In genomic region chr7:19344237-19344847, GRCm38 (mm10) we compare ENCODE assay signal across 8 mouse cellular contexts. TPM values are rescaled to one million over a fixed set of nuclear protein-coding genes. Genes with fewer than 3 reads are reported as not detected.
DNase-seq lines count a peak whose midpoint lies in the region; ATAC-seq and TF ChIP-seq lines count a peak whose summit lies in the region.

TSS of gene Ercc1 (plus strand) at chr7:19344778.

- H3K27ac ChIP-seq in forebrain, embryonic 13.5 days = peak within 1 kb of the TSS; percentile 84
- H3K27ac ChIP-seq in limb, embryonic 14.5 days (replicated peaks; ENCODE audit: low read depth, low read length) = peak within 1 kb of the TSS; percentile 81

- peak within 1 kb of the TSS; percentile 84 for H3K4me2 ChIP-seq in forebrain, embryonic 13.5 days
- H3K4me2 ChIP-seq in limb, embryonic 14.5 days (replicated peaks; ENCODE audit: low read depth, low read length, severe bottlenecking) = peak within 1 kb of the TSS; percentile 88

- in situ Hi-C loops in Patski (cut with MboI; ENCODE audit: low pct_unique_long_range_greater_than_20kb) = loop anchor here (5.0 kb wide), 1 partner anchor 42 kb away; no protein-coding TSS in a partner anchor

- CTCF ChIA-PET in Patski (lab: Charles Lee) = interaction anchor here (1.0 to 4.9 kb wide), 11 partner anchors 17 to 135 kb away, joined by 3 to 57 read pairs (median 10); no protein-coding TSS in a partner anchor

- peak; percentile 11 for ATAC-seq in Patski
- no peak for ATAC-seq in forebrain, embryonic 13.5 days
- ATAC-seq in limb, embryonic 14.5 days (ENCODE audit: low FRiP score, low read depth) = no peak

- H3K36me3 ChIP-seq in forebrain, embryonic 13.5 days (ENCODE audit: poor library complexity, severe bottlenecking) = peaks cover 15% of the 10 kb centered on the region
- H3K36me3 ChIP-seq in limb, embryonic 14.5 days (ENCODE audit: control insufficient read depth, insufficient read depth, low read length) = peaks cover 19% of the 10 kb centered on the region
- no peaks in the 10 kb centered on the region; the same call in 1 of the 2 replicates for H3K36me3 ChIP-seq in splenic B cell, adult 2 months (ENCODE audit: control insufficient read depth, insufficient read depth, low read length, poor library complexity, severe bottlenecking)

- DNase-seq in layer of hippocampus, adult 18-20 months (ENCODE audit: low spot score in 2 of 2) = no peak
- no peak for DNase-seq in layer of hippocampus, adult 9-11 months
- DNase-seq in Patski (ENCODE audit: low read depth, low spot score) = no peak
- no peak for DNase-seq in heart, postnatal 4 days
- peak; percentile 21 for DNase-seq in limb, embryonic 14.5 days (ENCODE audit: low spot score)
- DNase-seq in splenic B cell, adult 2 months (ENCODE audit: low read depth, low spot score) = peak; percentile 54
- no peak for DNase-seq in ovary, adult 18-20 months (ENCODE audit: low spot score)

- H3K9ac ChIP-seq in forebrain, embryonic 13.5 days = peak within 1 kb of the TSS; percentile 77
- H3K9ac ChIP-seq in limb, embryonic 14.5 days (ENCODE audit: low read depth, low read length, severe bottlenecking) = peak within 1 kb of the TSS; percentile 66

- peak within 1 kb of the TSS; percentile 70 for H3K4me3 ChIP-seq in forebrain, embryonic 13.5 days
- H3K4me3 ChIP-seq in limb, embryonic 14.5 days (replicated peaks; ENCODE audit: low read length) = peak within 1 kb of the TSS; percentile 60

- peaks cover 36% of the 10 kb centered on the region for H3K4me1 ChIP-seq in forebrain, embryonic 13.5 days
- H3K4me1 ChIP-seq in limb, embryonic 14.5 days (ENCODE audit: control insufficient read depth, insufficient read depth, low read length) = peaks cover 23% of the 10 kb centered on the region

- POLR2A ChIA-PET in Patski (lab: Charles Lee) = interaction anchor here (0.5 to 1.4 kb wide), 4 partner anchors 35 to 55 kb away, joined by 3 to 5 read pairs (median 4); partner anchors contain the start of gene Fosb

- TF ChIP-seq CTCF in Patski (IDR thresholded peaks at IDR 0.05) = no peak

- H3K9me3 ChIP-seq in forebrain, embryonic 13.5 days (replicated peaks) = no peaks in the 10 kb centered on the region
- no peaks in the 10 kb centered on the region for H3K9me3 ChIP-seq in limb, embryonic 14.5 days (ENCODE audit: control insufficient read depth, low read length)

- no peak for TF ChIP-seq POLR2A in limb, embryonic 14.5 days (IDR thresholded peaks at IDR 0.05; ENCODE audit: borderline replicate concordance, extremely low read depth, insufficient read depth, insufficient read length)

- whole genome bisulfite sequencing in forebrain, embryonic 13.5 days = 27% methylated on average over 12 of the region's 12 CpGs
- WGBS in limb, embryonic 14.5 days = 25% methylated on average over 12 of the region's 12 CpGs

- H3K27me3 ChIP-seq in Patski = no peaks in the 10 kb centered on the region
- H3K27me3 ChIP-seq in forebrain, embryonic 13.5 days = peaks cover 14% of the 10 kb centered on the region
- H3K27me3 ChIP-seq in limb, embryonic 14.5 days (ENCODE audit: control insufficient read depth, insufficient read depth, low read length) = peaks cover 7% of the 10 kb centered on the region; the same call in 1 of the 2 replicates
- H3K27me3 ChIP-seq in splenic B cell, adult 2 months (ENCODE audit: control insufficient read depth, insufficient read depth, low read length, poor library complexity, severe bottlenecking) = no peaks in the 10 kb centered on the region

RNA-seq across cellular contexts. Expression of gene Ercc1, which starts in this region (rescaled TPM):
- 10 to 100 TPM; 47.7 to 49.0 TPM for total RNA-seq in layer of hippocampus, adult 18-20 months (2021)
- 40.9 TPM for polyA plus RNA-seq in Patski (2021)
- 88.0 and 96.4 TPM in 2 replicates for polyA plus RNA-seq in forebrain, embryonic 13.5 days (2015; fragmentation: Nextera tagmentation; extraction: Ambion mirVana)
- total RNA-seq in heart, postnatal 4 days (2021) = 10 to 100 TPM; 42.4 to 43.5 TPM
- polyA plus RNA-seq in limb, embryonic 14.5 days (2012; rRNA removed) = 72.3 and 93.5 TPM in 2 replicates
- 74.3 and 86.1 TPM in 2 replicates for polyA plus RNA-seq in limb, embryonic 14.5 days (2014; fragmentation: Nextera tagmentation; extraction: Ambion mirVana)

Comparison
In these comparisons a context has a peak if more than half of its experiments do, and no peak if none do; other contexts are left out.
1. DNase-seq: peak in limb, embryonic 14.5 days (single experiment) and splenic B cell, adult 2 months (single experiment); none in layer of hippocampus, adult 18-20 months (0 of 2), layer of hippocampus, adult 9-11 months (single experiment), Patski (single experiment), heart, postnatal 4 days (single experiment) and ovary, adult 18-20 months (single experiment).